Mouse (Mus musculus) cortical plate, adult 2 months (tissue): Measurements from ENCODE around the gene Trim34a.

Experiments used
- CTCF ChIP-seq: fragments of 200-500 bp; IDR thresholded peaks from 2 replicates; pipeline ENCODE4 v1.5.1; 2011; ENCODE audit warnings: mild to moderate bottlenecking, control low read depth, low read length; ENCODE audit not compliant: insufficient read depth; ENCODE audit errors: extremely low read depth
- POLR2A ChIP-seq: fragments of 200-500 bp; IDR thresholded peaks from 2 replicates; pipeline ENCODE4 v1.6.1; 2011; ENCODE audit warnings: mild to moderate bottlenecking, low read length, control low read depth; ENCODE audit not compliant: insufficient read depth; ENCODE audit errors: extremely low read depth

DNA sequence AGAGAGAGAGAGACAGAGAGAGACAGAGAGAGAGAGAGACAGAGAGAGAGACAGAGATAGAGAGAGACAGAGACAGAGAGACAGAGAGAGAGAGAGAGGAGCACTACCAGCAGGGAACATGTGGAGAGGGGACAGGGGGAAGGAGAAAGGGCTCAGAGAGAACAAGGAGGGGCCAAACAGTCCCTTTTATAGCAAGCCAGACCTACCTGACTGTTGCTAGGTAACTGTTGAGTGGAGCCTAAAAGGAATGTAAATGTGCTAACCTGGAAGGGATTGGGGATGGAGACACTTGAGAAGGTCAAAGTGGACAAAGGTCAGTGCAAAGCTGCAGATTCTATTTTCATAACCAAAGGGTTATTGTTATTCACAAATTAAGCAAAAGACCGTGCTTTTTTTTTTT is 641 bp upstream of the Trim34a start:
- TF ChIP-seq CTCF: no peak
- no peak for TF ChIP-seq POLR2A
